Mouse (Mus musculus): Measurements from ENCODE around the gene Dhrs7c. TPM values are rescaled to one million over a fixed set of nuclear protein-coding genes. Genes with fewer than 3 reads are reported as not detected.
A peak's percentile ranks its signal among the peaks of the same experiment; 100 is the strongest.

The Dhrs7c gene
- total and polyA plus RNA-seq, 2 experiments from 2014 or later: 0.16 to 0.18 TPM

DNA sequence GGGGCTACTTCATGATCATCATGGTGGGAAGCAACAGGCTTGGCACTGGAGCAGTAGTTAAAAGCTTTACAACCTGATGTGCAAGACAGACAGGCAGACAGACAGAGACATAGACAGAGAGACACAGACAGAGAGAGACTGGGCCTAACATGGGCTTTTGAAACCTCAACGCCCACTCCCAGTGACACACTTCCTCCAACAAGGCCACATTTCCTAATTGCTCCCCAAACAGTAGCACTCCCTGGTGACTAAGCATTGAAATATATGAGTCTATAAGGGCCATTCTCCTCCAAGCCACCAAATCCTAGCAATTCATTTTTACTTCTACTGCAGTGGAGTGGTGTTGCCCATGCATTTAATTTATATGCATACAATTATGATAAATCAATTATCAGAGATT is 41.8 kb downstream of the Dhrs7c start:
- 86% methylated on average over 1 of the region's 1 CpGs for WGBS
- no peaks in the 10 kb centered on the region for H3K9me3 ChIP-seq (ENCODE audit: low read length)
- H3K27me3 ChIP-seq (ENCODE audit: insufficient read depth, low read length): no peaks in the 10 kb centered on the region
- H3K4me3 ChIP-seq (ENCODE audit: low read length): no peak overlapping the region
- no peak overlapping the region for H3K27ac ChIP-seq
- H3K9ac ChIP-seq (replicated peaks; ENCODE audit: low read length): no peak overlapping the region
- no peak for TF ChIP-seq CTCF (IDR thresholded peaks at IDR 0.05; ENCODE audit: low read depth)
- H3K4me2 ChIP-seq (ENCODE audit: low read depth, low read length): no peak overlapping the region
- ATAC-seq: no peak
- H3K4me1 ChIP-seq (ENCODE audit: insufficient read depth, low read length): no peaks in the 10 kb centered on the region
- DNase-seq (ENCODE audit: low spot score): no peak
- H3K36me3 ChIP-seq (ENCODE audit: insufficient read depth, low read length): no peaks in the 10 kb centered on the region

DNA sequence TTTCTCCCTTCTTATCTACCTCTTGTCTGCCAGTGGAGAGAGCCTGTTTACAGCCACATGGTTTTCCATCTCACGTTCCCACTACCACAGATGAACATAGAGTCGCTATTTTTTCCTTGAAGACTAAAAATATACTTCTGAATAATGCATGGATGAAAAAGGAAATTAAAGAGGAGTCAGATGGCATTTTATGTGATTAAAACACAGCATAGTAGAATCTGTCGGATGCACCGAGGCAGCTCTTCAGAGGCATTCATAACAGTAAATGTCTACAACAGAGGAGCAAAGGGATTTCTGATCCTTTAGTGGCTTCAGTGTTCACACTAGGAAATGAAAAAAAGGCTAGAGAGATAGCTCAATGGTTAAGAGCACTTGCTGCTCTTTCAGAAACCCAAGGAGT is 47.2 kb downstream of the Dhrs7c start:
- no peak for TF ChIP-seq CTCF (IDR thresholded peaks at IDR 0.05; ENCODE audit: low read depth)
- DNase-seq (ENCODE audit: low spot score): no peak
- no peaks in the 10 kb centered on the region for H3K27me3 ChIP-seq (ENCODE audit: insufficient read depth, low read length)

GRCm38 (mm10) chr11:67851770-67852169 is 53.8 kb downstream of the Dhrs7c start:
- DNase-seq (ENCODE audit: low spot score) (no peak), ATAC-seq (no peak)
- H3K4me2 ChIP-seq (ENCODE audit: low read depth, low read length): no peak overlapping the region
- H3K36me3 ChIP-seq (ENCODE audit: insufficient read depth, low read length): no peaks in the 10 kb centered on the region
- no peaks in the 10 kb centered on the region for H3K9me3 ChIP-seq (ENCODE audit: low read length)
- no peak overlapping the region for H3K9ac ChIP-seq (replicated peaks; ENCODE audit: low read length)
- H3K27ac ChIP-seq: no peak overlapping the region
- H3K4me3 ChIP-seq (ENCODE audit: low read length): no peak overlapping the region
- no peaks in the 10 kb centered on the region for H3K27me3 ChIP-seq (ENCODE audit: insufficient read depth, low read length)
- no peak for TF ChIP-seq CTCF (IDR thresholded peaks at IDR 0.05; ENCODE audit: low read depth)
- WGBS: 61% methylated on average over 5 of the region's 5 CpGs
- H3K4me1 ChIP-seq (ENCODE audit: insufficient read depth, low read length): no peaks in the 10 kb centered on the region

More for the DNA sequence above, 47.2 kb downstream of the Dhrs7c start:
- no peaks in the 10 kb centered on the region for H3K4me1 ChIP-seq (ENCODE audit: insufficient read depth, low read length)
- no peak overlapping the region for H3K9ac ChIP-seq (replicated peaks; ENCODE audit: low read length)
- H3K9me3 ChIP-seq (ENCODE audit: low read length): no peaks in the 10 kb centered on the region
- ATAC-seq: no peak
- no peak overlapping the region for H3K27ac ChIP-seq
- H3K36me3 ChIP-seq (ENCODE audit: insufficient read depth, low read length): no peaks in the 10 kb centered on the region
- H3K4me2 ChIP-seq (ENCODE audit: low read depth, low read length): no peak overlapping the region
- WGBS: 81% methylated on average over 4 of the region's 4 CpGs
- H3K4me3 ChIP-seq (ENCODE audit: low read length): no peak overlapping the region

DNA sequence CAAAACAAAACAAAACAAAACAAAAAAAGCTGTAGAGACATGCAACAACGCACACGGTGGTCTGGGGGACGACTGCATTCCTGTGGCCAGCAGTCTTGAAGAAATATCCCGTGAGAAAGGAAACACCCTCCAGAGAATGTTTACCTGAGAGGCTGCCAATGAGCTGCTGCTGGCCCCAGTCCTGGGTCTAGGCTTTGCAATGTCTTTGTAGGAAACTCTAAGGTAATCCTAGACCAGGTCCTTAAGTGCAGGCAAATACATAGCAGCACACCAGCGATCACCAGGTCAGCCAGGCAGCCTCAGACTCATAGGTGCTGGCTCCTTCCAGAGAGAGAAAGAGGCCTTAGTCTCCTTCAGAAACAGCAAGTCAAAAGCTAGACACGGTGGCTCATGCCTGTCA is 56.0 kb downstream of the Dhrs7c start:
- no peak for TF ChIP-seq CTCF (IDR thresholded peaks at IDR 0.05; ENCODE audit: low read depth)
- Histone ChIP-seq H3K4me3 (ENCODE audit: low read length) (no peak overlapping the region), H3K4me2 (ENCODE audit: low read depth, low read length) (no peak overlapping the region), H3K27ac (no peak overlapping the region), H3K9ac (replicated peaks; ENCODE audit: low read length) (no peak overlapping the region), H3K9me3 (ENCODE audit: low read length) (no peaks in the 10 kb centered on the region), H3K4me1 (ENCODE audit: insufficient read depth, low read length) (no peaks in the 10 kb centered on the region), H3K27me3 (ENCODE audit: insufficient read depth, low read length) (no peaks in the 10 kb centered on the region), H3K36me3 (ENCODE audit: insufficient read depth, low read length) (no peaks in the 10 kb centered on the region)
- no peak for DNase-seq (ENCODE audit: low spot score)
- ATAC-seq: no peak
- WGBS: 63% methylated on average over 6 of the region's 6 CpGs

- DNase-seq (ENCODE audit: low spot score): peak; percentile 18
- Histone ChIP-seq H3K27me3 (ENCODE audit: insufficient read depth, low read length) (no peaks in the 10 kb centered on the region), H3K9me3 (ENCODE audit: low read length) (no peaks in the 10 kb centered on the region), H3K27ac (no peak overlapping the region), H3K36me3 (ENCODE audit: insufficient read depth, low read length) (no peaks in the 10 kb centered on the region), H3K9ac (replicated peaks; ENCODE audit: low read length) (no peak overlapping the region), H3K4me2 (ENCODE audit: low read depth, low read length) (no peak overlapping the region), H3K4me1 (ENCODE audit: insufficient read depth, low read length) (no peaks in the 10 kb centered on the region), H3K4me3 (ENCODE audit: low read length) (no peak overlapping the region)
- no peak for ATAC-seq
- 48% methylated on average over 2 of the region's 2 CpGs for WGBS
- peak; percentile 63 for TF ChIP-seq CTCF (IDR thresholded peaks at IDR 0.05; ENCODE audit: low read depth)
These were observed 57.0 kb downstream of the Dhrs7c start for GRCm38 (mm10) chr11:67855035-67855434.

GRCm38 (mm10) chr11:67858518-67858917 is 60.5 kb downstream of the Dhrs7c start:
- 91% methylated on average over 9 of the region's 9 CpGs for WGBS
- ATAC-seq: no peak
- no peak overlapping the region for H3K4me3 ChIP-seq (ENCODE audit: low read length)
- DNase-seq (ENCODE audit: low spot score): no peak
- H3K27ac ChIP-seq: no peak overlapping the region
- H3K36me3 ChIP-seq (ENCODE audit: insufficient read depth, low read length): no peaks in the 10 kb centered on the region
- H3K27me3 ChIP-seq (ENCODE audit: insufficient read depth, low read length): no peaks in the 10 kb centered on the region
- H3K9ac ChIP-seq (replicated peaks; ENCODE audit: low read length): no peak overlapping the region
- H3K9me3 ChIP-seq (ENCODE audit: low read length): no peaks in the 10 kb centered on the region
- H3K4me1 ChIP-seq (ENCODE audit: insufficient read depth, low read length): no peaks in the 10 kb centered on the region
- TF ChIP-seq CTCF (IDR thresholded peaks at IDR 0.05; ENCODE audit: low read depth): no peak
- H3K4me2 ChIP-seq (ENCODE audit: low read depth, low read length): no peak overlapping the region

DNA sequence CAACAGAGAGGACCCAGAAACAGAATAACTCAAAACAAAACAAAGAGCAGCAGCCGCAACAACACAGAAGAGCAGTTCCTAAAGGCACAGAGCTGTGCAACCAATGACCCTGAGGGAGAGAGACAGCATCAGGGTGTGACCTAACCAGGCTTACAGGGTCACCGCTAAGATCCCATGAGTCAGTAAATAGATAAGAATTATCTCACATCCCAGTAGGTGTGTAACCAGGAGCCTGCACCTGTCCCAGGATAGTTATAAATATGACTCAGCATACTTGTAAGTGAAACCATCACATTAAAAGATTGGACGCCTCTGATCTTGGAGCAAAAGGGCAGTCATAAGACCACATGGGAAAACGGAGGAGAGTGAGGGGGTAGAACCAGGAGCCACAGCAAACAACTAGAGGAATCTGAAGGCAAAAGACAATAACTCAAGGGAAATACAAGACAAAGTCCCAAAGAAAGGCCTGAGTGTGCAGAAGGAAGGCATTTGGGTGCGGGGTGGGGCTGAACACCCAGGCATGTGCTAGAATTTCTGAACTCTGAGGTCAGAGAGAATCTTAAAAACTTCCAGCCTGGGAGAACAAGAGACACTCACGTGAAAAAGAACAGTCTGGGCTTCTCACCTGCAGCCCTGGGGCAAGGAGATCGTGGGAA is 62.9 kb downstream of the Dhrs7c start:
- Histone ChIP-seq H3K36me3 (ENCODE audit: insufficient read depth, low read length) (no peaks in the 10 kb centered on the region), H3K4me1 (ENCODE audit: insufficient read depth, low read length) (no peaks in the 10 kb centered on the region), H3K4me3 (ENCODE audit: low read length) (no peak overlapping the region), H3K9me3 (ENCODE audit: low read length) (no peaks in the 10 kb centered on the region), H3K9ac (replicated peaks; ENCODE audit: low read length) (no peak overlapping the region), H3K27me3 (ENCODE audit: insufficient read depth, low read length) (no peaks in the 10 kb centered on the region), H3K27ac (no peak overlapping the region), H3K4me2 (ENCODE audit: low read depth, low read length) (no peak overlapping the region)
- ATAC-seq (no peak), DNase-seq (ENCODE audit: low spot score) (no peak)
- no peak for TF ChIP-seq CTCF (IDR thresholded peaks at IDR 0.05; ENCODE audit: low read depth)
- 60% methylated on average over 7 of the region's 7 CpGs for whole genome bisulfite sequencing

Data from hindbrain, postnatal 0 days (tissue).